Mouse (Mus musculus): ENCODE data around the gene Slc5a11. TPM values are rescaled to one million over a fixed set of nuclear protein-coding genes. Genes with fewer than 3 reads are reported as not detected.

The Slc5a11 gene
- total RNA-seq (2014; rRNA removed) (0.66 and 0.82 TPM in 2 replicates), polyA plus RNA-seq (2015; fragmentation: Nextera tagmentation; extraction: Ambion mirVana) (0.20 and 0.47 TPM in 2 replicates)

- DNase-seq (ENCODE audit: low spot score) (no peak), ATAC-seq (ENCODE audit: low FRiP score) (no peak)
- Histone ChIP-seq H3K27ac (ENCODE audit: low read depth, low read length) (0 out of 2 replicates have a peak within 1 kb of the TSS, but pooled peaks have one; percentile 18), H3K27me3 (ENCODE audit: insufficient read depth, low read length) (no peaks in the 10 kb centered on the region), H3K9ac (replicated peaks; ENCODE audit: low read length, poor library complexity, severe bottlenecking) (no peak within 1 kb of the TSS), H3K4me3 (ENCODE audit: low read depth, low read length) (no peak within 1 kb of the TSS), H3K4me2 (ENCODE audit: low read depth, low read length, poor library complexity, severe bottlenecking) (no peak within 1 kb of the TSS), H3K4me1 (ENCODE audit: insufficient read depth, low read length) (no peaks in the 10 kb centered on the region), H3K36me3 (ENCODE audit: insufficient read depth, low read length) (no peaks in the 10 kb centered on the region), H3K9me3 (ENCODE audit: low read length) (no peaks in the 10 kb centered on the region)
- TF ChIP-seq CTCF (IDR thresholded peaks at IDR 0.05), result no peak
- 33% methylated on average over 8 of the region's 8 CpGs for WGBS
Measured at GRCm38 (mm10) chr7:123214365-123215075, at the start of gene Slc5a11. Gene Slc5a11 (plus strand): TSS chr7:123214780.

- no peak for ATAC-seq (ENCODE audit: low FRiP score)
- no peak for DNase-seq (ENCODE audit: low spot score)
- Histone ChIP-seq H3K4me3 (ENCODE audit: low read depth, low read length) (no peak overlapping the region), H3K9ac (replicated peaks; ENCODE audit: low read length, poor library complexity, severe bottlenecking) (no peak overlapping the region), H3K36me3 (ENCODE audit: insufficient read depth, low read length) (peaks cover 55% of the 10 kb centered on the region), H3K27ac (ENCODE audit: low read depth, low read length) (no peak overlapping the region), H3K4me2 (ENCODE audit: low read depth, low read length, poor library complexity, severe bottlenecking) (no peak overlapping the region), H3K4me1 (ENCODE audit: insufficient read depth, low read length) (no peaks in the 10 kb centered on the region), H3K9me3 (ENCODE audit: low read length) (no peaks in the 10 kb centered on the region), H3K27me3 (ENCODE audit: insufficient read depth, low read length) (no peaks in the 10 kb centered on the region)
- 91% methylated on average over 2 of the region's 2 CpGs for WGBS
- TF ChIP-seq CTCF (IDR thresholded peaks at IDR 0.05), result no peak
Measured at GRCm38 (mm10) chr7:123167436-123167835, 47.1 kb upstream of the Slc5a11 start.

DNA sequence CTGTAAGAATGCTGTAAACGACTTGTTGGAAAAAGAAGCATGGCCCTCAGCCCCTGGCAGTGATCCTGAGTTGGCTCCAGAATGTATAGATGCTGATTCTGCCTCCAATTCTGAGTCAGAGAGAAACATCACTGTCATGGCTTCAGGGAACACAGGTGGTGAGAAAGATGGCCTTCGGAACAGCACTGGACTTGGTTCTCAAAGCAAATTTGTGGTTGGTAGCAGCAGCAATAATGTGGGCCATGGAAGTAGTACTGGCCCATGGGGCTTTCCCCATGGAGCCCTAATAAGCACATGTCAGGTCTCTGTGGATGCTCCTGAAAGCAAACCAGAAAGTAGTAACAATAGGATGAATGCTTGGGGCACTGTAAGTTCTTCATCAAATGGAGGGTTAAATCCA lies 45.0 kb upstream of the Slc5a11 start:
- Histone ChIP-seq H3K27me3 (ENCODE audit: insufficient read depth, low read length) (no peaks in the 10 kb centered on the region), H3K9me3 (ENCODE audit: low read length) (no peaks in the 10 kb centered on the region), H3K4me3 (ENCODE audit: low read depth, low read length) (no peak overlapping the region), H3K4me2 (ENCODE audit: low read depth, low read length, poor library complexity, severe bottlenecking) (no peak overlapping the region), H3K36me3 (ENCODE audit: insufficient read depth, low read length) (peaks cover 52% of the 10 kb centered on the region), H3K9ac (replicated peaks; ENCODE audit: low read length, poor library complexity, severe bottlenecking) (no peak overlapping the region), H3K27ac (ENCODE audit: low read depth, low read length) (no peak overlapping the region), H3K4me1 (ENCODE audit: insufficient read depth, low read length) (no peaks in the 10 kb centered on the region)
- 99% methylated on average over 2 of the region's 2 CpGs for WGBS
- no peak for TF ChIP-seq CTCF (IDR thresholded peaks at IDR 0.05)
- no peak for ATAC-seq (ENCODE audit: low FRiP score)
- DNase-seq (ENCODE audit: low spot score), result no peak

DNA sequence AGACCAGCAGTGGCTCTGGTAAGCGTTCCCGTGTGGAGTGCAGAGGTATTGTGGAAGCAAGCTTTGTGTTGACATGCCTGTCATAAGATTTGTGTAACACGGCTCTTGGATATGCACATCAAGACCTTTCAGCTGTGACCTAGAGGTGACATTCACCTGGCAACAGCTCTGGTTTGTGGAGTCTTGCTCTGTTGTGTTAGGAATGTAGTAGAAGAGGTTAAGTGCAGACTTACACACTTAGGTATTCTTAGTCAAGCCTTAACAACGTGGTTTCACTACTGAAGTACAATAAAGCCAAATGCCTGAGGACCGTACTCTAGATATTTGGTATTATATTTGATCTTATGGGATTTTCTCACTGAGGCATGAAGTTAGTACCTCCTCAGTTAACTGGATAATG lies 42.5 kb upstream of the Slc5a11 start:
- no peaks in the 10 kb centered on the region for H3K9me3 ChIP-seq (ENCODE audit: low read length)
- WGBS, result 89% methylated on average over 5 of the region's 5 CpGs
- no peaks in the 10 kb centered on the region for H3K27me3 ChIP-seq (ENCODE audit: insufficient read depth, low read length)
- TF ChIP-seq CTCF (IDR thresholded peaks at IDR 0.05), result no peak
- no peak for ATAC-seq (ENCODE audit: low FRiP score)
- H3K9ac ChIP-seq (replicated peaks; ENCODE audit: low read length, poor library complexity, severe bottlenecking), result no peak overlapping the region
- no peaks in the 10 kb centered on the region for H3K4me1 ChIP-seq (ENCODE audit: insufficient read depth, low read length)
- no peak for DNase-seq (ENCODE audit: low spot score)
- H3K27ac ChIP-seq (ENCODE audit: low read depth, low read length), result no peak overlapping the region
- H3K4me3 ChIP-seq (ENCODE audit: low read depth, low read length), result no peak overlapping the region
- H3K4me2 ChIP-seq (ENCODE audit: low read depth, low read length, poor library complexity, severe bottlenecking), result no peak overlapping the region
- peaks cover 54% of the 10 kb centered on the region for H3K36me3 ChIP-seq (ENCODE audit: insufficient read depth, low read length)

GRCm38 (mm10) chr7:123177215-123177614 lies 37.4 kb upstream of the Slc5a11 start:
- Histone ChIP-seq H3K9me3 (ENCODE audit: low read length) (no peaks in the 10 kb centered on the region), H3K4me3 (ENCODE audit: low read depth, low read length) (no peak overlapping the region), H3K4me2 (ENCODE audit: low read depth, low read length, poor library complexity, severe bottlenecking) (no peak overlapping the region), H3K4me1 (ENCODE audit: insufficient read depth, low read length) (no peaks in the 10 kb centered on the region), H3K27me3 (ENCODE audit: insufficient read depth, low read length) (no peaks in the 10 kb centered on the region), H3K36me3 (ENCODE audit: insufficient read depth, low read length) (peaks cover 64% of the 10 kb centered on the region), H3K27ac (ENCODE audit: low read depth, low read length) (no peak overlapping the region), H3K9ac (replicated peaks; ENCODE audit: low read length, poor library complexity, severe bottlenecking) (no peak overlapping the region)
- TF ChIP-seq CTCF (IDR thresholded peaks at IDR 0.05), result no peak
- ATAC-seq (ENCODE audit: low FRiP score) (no peak), DNase-seq (ENCODE audit: low spot score) (no peak)

DNA sequence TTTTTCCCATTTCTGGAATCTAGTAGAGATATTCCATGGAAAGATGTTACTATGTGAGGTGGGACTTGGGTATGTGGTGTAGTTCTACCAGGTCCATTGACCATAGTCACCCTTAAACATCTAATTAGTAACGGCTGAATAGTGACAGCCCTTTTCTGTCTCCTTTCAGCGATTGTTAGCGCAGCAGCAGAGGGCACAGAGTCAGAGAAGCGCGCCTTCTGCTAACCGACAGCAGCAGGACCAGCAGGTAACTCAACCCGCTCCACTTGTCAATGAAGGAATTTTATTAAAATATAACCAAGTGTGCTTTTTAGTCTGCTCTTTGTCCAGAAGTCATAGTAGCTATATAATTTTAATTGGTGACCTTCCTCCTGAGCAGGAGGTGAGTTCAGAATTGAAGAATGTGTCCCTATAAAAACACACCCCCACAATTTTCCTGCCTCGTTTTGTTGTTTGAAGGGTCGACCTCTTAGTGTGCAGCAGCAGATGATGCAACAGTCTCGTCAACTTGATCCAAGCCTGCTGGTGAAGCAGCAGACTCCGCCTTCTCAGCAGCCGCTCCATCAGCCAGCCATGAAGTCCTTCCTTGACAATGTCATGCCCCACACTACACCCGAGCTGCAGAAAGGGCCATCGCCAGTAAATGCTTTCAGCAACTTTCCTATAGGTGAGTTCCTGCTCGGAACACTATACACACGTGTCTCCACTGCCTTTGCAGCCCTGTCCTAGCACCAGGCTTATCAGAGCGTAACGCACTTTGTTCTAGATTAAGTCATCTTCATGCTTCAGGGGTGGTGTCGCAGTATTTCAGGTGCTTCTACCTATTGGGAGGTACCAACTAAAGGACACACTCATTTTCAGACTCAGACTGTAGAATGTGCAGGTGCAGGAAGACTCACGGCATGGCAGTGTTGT lies 32.5 kb upstream of the Slc5a11 start:
- no peaks in the 10 kb centered on the region for H3K27me3 ChIP-seq (ENCODE audit: insufficient read depth, low read length)
- DNase-seq (ENCODE audit: low spot score) (no peak), ATAC-seq (ENCODE audit: low FRiP score) (no peak)
- no peak for TF ChIP-seq CTCF (IDR thresholded peaks at IDR 0.05)
- H3K9ac ChIP-seq (replicated peaks; ENCODE audit: low read length, poor library complexity, severe bottlenecking), result no peak overlapping the region
- no peaks in the 10 kb centered on the region for H3K4me1 ChIP-seq (ENCODE audit: insufficient read depth, low read length)
- H3K36me3 ChIP-seq (ENCODE audit: insufficient read depth, low read length), result peaks cover 65% of the 10 kb centered on the region
- H3K27ac ChIP-seq (ENCODE audit: low read depth, low read length), result no peak overlapping the region
- H3K4me3 ChIP-seq (ENCODE audit: low read depth, low read length), result no peak overlapping the region
- 84% methylated on average over 20 of the region's 20 CpGs for WGBS
- H3K4me2 ChIP-seq (ENCODE audit: low read depth, low read length, poor library complexity, severe bottlenecking), result no peak overlapping the region
- no peaks in the 10 kb centered on the region for H3K9me3 ChIP-seq (ENCODE audit: low read length)

Data from midbrain, postnatal 0 days (tissue).